Comparison of ENCODE assay signal across 16 mouse cellular contexts in the genomic region with DNA sequence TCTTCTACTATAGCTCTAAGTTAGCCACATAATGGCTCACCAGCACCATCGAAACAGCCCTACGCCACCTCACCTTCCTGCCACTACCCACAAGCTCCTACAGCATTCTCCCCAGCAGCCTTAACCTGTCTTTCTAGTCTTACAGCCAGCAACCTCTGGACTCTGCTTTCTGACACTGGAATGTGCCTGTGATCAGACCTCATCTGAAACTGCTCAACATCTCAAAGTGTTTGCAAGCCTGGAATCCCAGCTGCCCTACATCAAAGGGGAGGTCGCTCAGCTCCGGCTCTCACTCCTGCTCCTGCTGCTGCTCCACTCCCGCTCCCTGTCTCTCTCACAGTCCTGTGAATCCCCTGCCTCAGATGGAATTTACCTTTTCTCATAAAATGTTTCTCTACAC.
A peak's percentile ranks its signal among the peaks of the same experiment; 100 is the strongest.
DNase-seq lines count a peak whose midpoint lies in the region; ATAC-seq and TF ChIP-seq lines count a peak whose summit lies in the region.
"Had no signal": no experiment of that assay in that cellular context is flagged by ENCODE, and none has a peak within 500 bp of the region (broad histone marks: within the 10 kb centered on the region; RNA-seq: fewer than 3 reads in every experiment).

No protein-coding gene starts in this region.

- peak overlapping the region; percentile 66 for H3K27ac ChIP-seq in heart, embryonic 15.5 days
- no peak overlapping the region for H3K27ac ChIP-seq in stomach, embryonic 14.5 days (ENCODE audit: low read length)
- H3K27ac ChIP-seq in stomach, postnatal 0 days (replicated peaks): no peak overlapping the region
- H3K27ac ChIP-seq in embryonic facial prominence, embryonic 11.5 days (replicated peaks; ENCODE audit: low read depth, low read length): no peak overlapping the region
- no peak overlapping the region for H3K27ac ChIP-seq in stomach, embryonic 15.5 days
- no peak overlapping the region for H3K27ac ChIP-seq in layer of hippocampus, adult 2 months
- H3K27ac ChIP-seq: limb, embryonic 15.5 days; midbrain, embryonic 12.5 days had no signal

- no peaks in the 10 kb centered on the region for H3K27me3 ChIP-seq in heart, embryonic 15.5 days
- no peaks in the 10 kb centered on the region for H3K27me3 ChIP-seq in stomach, embryonic 14.5 days (ENCODE audit: control insufficient read depth, insufficient read depth, low read length)
- H3K27me3 ChIP-seq in stomach, postnatal 0 days (ENCODE audit: control insufficient read depth, insufficient read depth, low read length): no peaks in the 10 kb centered on the region
- H3K27me3 ChIP-seq in embryonic facial prominence, embryonic 11.5 days (ENCODE audit: control insufficient read depth, insufficient read depth, low read length): no peaks in the 10 kb centered on the region
- H3K27me3 ChIP-seq in stomach, embryonic 15.5 days (replicated peaks): no peaks in the 10 kb centered on the region
- H3K27me3 ChIP-seq: limb, embryonic 15.5 days; midbrain, embryonic 12.5 days had no signal

- ATAC-seq in heart, embryonic 15.5 days (replicated peaks; ENCODE audit: insufficient number of reproducible peaks, insufficient read depth, low FRiP score, low read depth): peak; percentile 85
- ATAC-seq in stomach, embryonic 14.5 days (ENCODE audit: insufficient number of reproducible peaks, insufficient read depth, low FRiP score, low read depth): 0 out of 2 replicates have a peak, but pooled peaks have one; percentile 49
- ATAC-seq in stomach, postnatal 0 days (ENCODE audit: low FRiP score, low TSS enrichment): no peak
- no peak for ATAC-seq in embryonic facial prominence, embryonic 11.5 days (replicated peaks; ENCODE audit: insufficient number of reproducible peaks, low FRiP score, low TSS enrichment, low read depth)
- ATAC-seq in stomach, embryonic 15.5 days (ENCODE audit: insufficient read depth, low FRiP score, low read depth): peak; percentile 43; the same call in 1 of the 2 replicates
- ATAC-seq: hindbrain, embryonic 16.5 days had no signal

- peaks cover 16% of the 10 kb centered on the region for H3K36me3 ChIP-seq in heart, embryonic 15.5 days
- H3K36me3 ChIP-seq in stomach, embryonic 14.5 days (ENCODE audit: control insufficient read depth, insufficient read depth, low read length): peaks cover 8% of the 10 kb centered on the region; the same call in 1 of the 2 replicates
- H3K36me3 ChIP-seq in stomach, postnatal 0 days (ENCODE audit: control insufficient read depth, insufficient read depth, low read length): peaks cover 3% of the 10 kb centered on the region
- H3K36me3 ChIP-seq in embryonic facial prominence, embryonic 11.5 days (replicated peaks; ENCODE audit: control insufficient read depth, insufficient read depth, low read depth, low read length): no peaks in the 10 kb centered on the region
- no peaks in the 10 kb centered on the region for H3K36me3 ChIP-seq in stomach, embryonic 15.5 days
- H3K36me3 ChIP-seq: midbrain, embryonic 12.5 days had no signal

- no peak for TF ChIP-seq EP300 in stomach, postnatal 0 days (optimal IDR thresholded peaks at IDR 0.05)

- H3K9ac ChIP-seq in heart, embryonic 15.5 days: no peak overlapping the region
- H3K9ac ChIP-seq in stomach, embryonic 14.5 days (replicated peaks; ENCODE audit: low read depth, low read length): no peak overlapping the region
- no peak overlapping the region for H3K9ac ChIP-seq in stomach, postnatal 0 days (ENCODE audit: low read length)
- H3K9ac ChIP-seq in embryonic facial prominence, embryonic 11.5 days (replicated peaks; ENCODE audit: low read length): no peak overlapping the region
- H3K9ac ChIP-seq in stomach, embryonic 15.5 days: no peak overlapping the region
- H3K9ac ChIP-seq: limb, embryonic 15.5 days; midbrain, embryonic 12.5 days had no signal

- H3K9me3 ChIP-seq in heart, embryonic 15.5 days (replicated peaks): no peaks in the 10 kb centered on the region
- no peaks in the 10 kb centered on the region for H3K9me3 ChIP-seq in stomach, embryonic 14.5 days (ENCODE audit: control insufficient read depth, low read depth, low read length)
- no peaks in the 10 kb centered on the region for H3K9me3 ChIP-seq in stomach, postnatal 0 days (ENCODE audit: control insufficient read depth, low read length)
- no peaks in the 10 kb centered on the region for H3K9me3 ChIP-seq in embryonic facial prominence, embryonic 11.5 days (replicated peaks; ENCODE audit: control insufficient read depth, low read length)
- no peaks in the 10 kb centered on the region for H3K9me3 ChIP-seq in stomach, embryonic 15.5 days
- H3K9me3 ChIP-seq: limb, embryonic 15.5 days; midbrain, embryonic 12.5 days had no signal

- no peak for DNase-seq in heart, adult 18-20 months
- DNase-seq in stomach, postnatal 0 days (ENCODE audit: low spot score): no peak
- peak; percentile 35 for DNase-seq in embryonic facial prominence, embryonic 11.5 days (ENCODE audit: low spot score)
- no peak for DNase-seq in cerebellum, postnatal 4 days (ENCODE audit: low spot score in 2 of 2)
- DNase-seq in layer of hippocampus, adult 2 months (ENCODE audit: low spot score in 2 of 2): no peak
- DNase-seq: adrenal gland, postnatal 10 days; cerebellum, postnatal 36 days; gastrocnemius, postnatal 14 days; retina, postnatal 1 day; thymus, adult 18-20 months had no signal

- H3K4me3 ChIP-seq in heart, embryonic 15.5 days: no peak overlapping the region
- no peak overlapping the region for H3K4me3 ChIP-seq in stomach, embryonic 14.5 days (ENCODE audit: low read depth, low read length)
- H3K4me3 ChIP-seq in stomach, postnatal 0 days (ENCODE audit: low read depth, low read length): no peak overlapping the region
- H3K4me3 ChIP-seq in embryonic facial prominence, embryonic 11.5 days (ENCODE audit: low read depth, low read length): no peak overlapping the region
- no peak overlapping the region for H3K4me3 ChIP-seq in stomach, embryonic 15.5 days (replicated peaks)
- no peak overlapping the region for H3K4me3 ChIP-seq in layer of hippocampus, adult 2 months
- H3K4me3 ChIP-seq: limb, embryonic 15.5 days; midbrain, embryonic 12.5 days had no signal

- no peak for TF ChIP-seq CTCF in stomach, postnatal 0 days (IDR thresholded peaks at IDR 0.05; ENCODE audit: low read depth)
- no peak for TF ChIP-seq CTCF in layer of hippocampus, adult 2 months (conservative IDR thresholded peaks at IDR 0.05)

- 45% methylated on average over 5 of the region's 5 CpGs for WGBS in heart, embryonic 15.5 days
- WGBS in stomach, embryonic 14.5 days: 36% methylated on average over 5 of the region's 5 CpGs
- WGBS in stomach, postnatal 0 days: 49% methylated on average over 5 of the region's 5 CpGs
- 59% methylated on average over 5 of the region's 5 CpGs for WGBS in embryonic facial prominence, embryonic 11.5 days
- WGBS in stomach, embryonic 15.5 days: 46% methylated on average over 5 of the region's 5 CpGs

- H3K4me1 ChIP-seq in heart, embryonic 15.5 days (replicated peaks): peaks cover 7% of the 10 kb centered on the region; the same call in 1 of the 2 replicates
- H3K4me1 ChIP-seq in stomach, embryonic 14.5 days (ENCODE audit: control insufficient read depth, insufficient read depth, low read length): no peaks in the 10 kb centered on the region
- H3K4me1 ChIP-seq in stomach, postnatal 0 days (replicated peaks; ENCODE audit: control insufficient read depth, insufficient read depth): no peaks in the 10 kb centered on the region
- H3K4me1 ChIP-seq in embryonic facial prominence, embryonic 11.5 days (ENCODE audit: control insufficient read depth, insufficient read depth, low read length): no peaks in the 10 kb centered on the region
- H3K4me1 ChIP-seq in stomach, embryonic 15.5 days: no peaks in the 10 kb centered on the region
- H3K4me1 ChIP-seq: limb, embryonic 15.5 days; midbrain, embryonic 12.5 days had no signal

- no peak overlapping the region for H3K4me2 ChIP-seq in heart, embryonic 15.5 days
- no peak overlapping the region for H3K4me2 ChIP-seq in stomach, embryonic 14.5 days (replicated peaks; ENCODE audit: low read depth, low read length)
- no peak overlapping the region for H3K4me2 ChIP-seq in stomach, postnatal 0 days (replicated peaks; ENCODE audit: low read depth)
- H3K4me2 ChIP-seq in embryonic facial prominence, embryonic 11.5 days (ENCODE audit: low read depth, low read length): no peak overlapping the region
- H3K4me2 ChIP-seq in stomach, embryonic 15.5 days: no peak overlapping the region
- H3K4me2 ChIP-seq: limb, embryonic 15.5 days; midbrain, embryonic 12.5 days had no signal

Comparison
In these comparisons a context has a peak if more than half of its experiments do, and no peak if none do; other contexts are left out.
1. ATAC-seq: peak in heart, embryonic 15.5 days (single experiment), stomach, embryonic 14.5 days (single experiment) and stomach, embryonic 15.5 days (single experiment); none in stomach, postnatal 0 days (single experiment) and embryonic facial prominence, embryonic 11.5 days (single experiment).